Mouse (Mus musculus) frontal cortex, postnatal 36 days (tissue): ENCODE data around the gene Gaa.
"Not testable (repeated sequence)": the region's sequence is repeated elsewhere in the genome, so short reads cannot be mapped to it uniquely, and the experiment has no call there.

Experiments
- DNase-seq, 2 experiments: peaks; one replicate each; pipeline ENCODE4 v3.0.0; 2022; ENCODE audit warnings: low spot score in 2 of 2

Gene Gaa

GRCm38 (mm10) chr11:119252854-119253541 lies 14.7 kb upstream of the Gaa start:
- DNase-seq: peak in 1 of 2 experiments; percentile 29

- not testable (repeated sequence) for DNase-seq
Measured at GRCm38 (mm10) chr11:119256557-119256956, 11.1 kb upstream of the Gaa start.

GRCm38 (mm10) chr11:119258216-119258571 lies 9.5 kb upstream of the Gaa start:
- DNase-seq: no peak

GRCm38 (mm10) chr11:119258572-119259322 lies 8.9 kb upstream of the Gaa start:
- peak; percentile 60 to 64 for DNase-seq

GRCm38 (mm10) chr11:119259977-119260376 lies 7.7 kb upstream of the Gaa start:
- DNase-seq: no peak

- DNase-seq: no peak
Measured at GRCm38 (mm10) chr11:119264413-119264812, 3.3 kb upstream of the Gaa start.

GRCm38 (mm10) chr11:119265811-119266210 lies 1.9 kb upstream of the Gaa start:
- DNase-seq: no peak

- peak in 1 of 2 experiments; percentile 28 for DNase-seq
Measured at GRCm38 (mm10) chr11:119267241-119267674, 429 bp upstream of the Gaa start.

- DNase-seq: peak; percentile 54 to 77
Measured at GRCm38 (mm10) chr11:119268557-119269195, 989 bp downstream of the Gaa start.

- not testable (repeated sequence) for DNase-seq
Measured at GRCm38 (mm10) chr11:119272492-119272891, 4.8 kb downstream of the Gaa start.

- no peak for DNase-seq
Measured at GRCm38 (mm10) chr11:119273186-119273930, 5.7 kb downstream of the Gaa start.

- DNase-seq: no peak
Measured at GRCm38 (mm10) chr11:119281030-119281429, 13.3 kb downstream of the Gaa start.

- DNase-seq: no peak
Measured at GRCm38 (mm10) chr11:119285791-119286527, 18.3 kb downstream of the Gaa start.

- DNase-seq: peak in 1 of 2 experiments; percentile 35
Measured at GRCm38 (mm10) chr11:119287207-119287992, 19.7 kb downstream of the Gaa start.

GRCm38 (mm10) chr11:119292861-119293260 lies 25.2 kb downstream of the Gaa start:
- not testable (repeated sequence) for DNase-seq

- no peak for DNase-seq
Measured at GRCm38 (mm10) chr11:119297996-119298395, 30.3 kb downstream of the Gaa start.

GRCm38 (mm10) chr11:119298917-119299316 lies 31.2 kb downstream of the Gaa start:
- DNase-seq: no peak

GRCm38 (mm10) chr11:119299391-119300245 lies 31.9 kb downstream of the Gaa start, which contains the start of gene Eif4a3:
Eif4a3 (minus strand) TSS chr11:119300089.
- peak; percentile 92 to 94 for DNase-seq

- DNase-seq: no peak
Measured at GRCm38 (mm10) chr11:119300246-119300935, 32.7 kb downstream of the Gaa start.
